ENCODE assay signal across 14 mouse cellular contexts in genomic region chr12:25125239-25125776, GRCm38 (mm10). TPM values are rescaled to one million over a fixed set of nuclear protein-coding genes. Genes with fewer than 3 reads are reported as not detected.
A peak's percentile ranks its signal among the peaks of the same experiment; 100 is the strongest.
DNase-seq lines count a peak whose midpoint lies in the region; ATAC-seq lines count a peak whose summit lies in the region.
"Had no signal": no experiment of that assay in that cellular context is flagged by ENCODE, and none has a peak within 500 bp of the region (broad histone marks: within the 10 kb centered on the region; RNA-seq: fewer than 3 reads in every experiment).

No protein-coding gene starts in this region.

- H3K4me3 ChIP-seq in heart, embryonic 10.5 days, result no peak overlapping the region
- no peak overlapping the region for H3K4me3 ChIP-seq in forebrain, embryonic 11.5 days (ENCODE audit: low read depth, low read length)
- H3K4me3 ChIP-seq in limb, embryonic 13.5 days, result no peak overlapping the region
- no peak overlapping the region for H3K4me3 ChIP-seq in neural tube, embryonic 13.5 days
- H3K4me3 ChIP-seq: heart, embryonic 12.5 days; lung, embryonic 15.5 days; myocyte had no signal

- ATAC-seq in forebrain, embryonic 11.5 days (replicated peaks; ENCODE audit: low FRiP score), result 0 out of 2 replicates have a peak, but pooled peaks have one; percentile 1
- no peak for ATAC-seq in limb, embryonic 13.5 days (ENCODE audit: low FRiP score, low read depth)
- ATAC-seq in neural tube, embryonic 13.5 days (ENCODE audit: low read depth), result no peak
- ATAC-seq in megakaryocyte progenitor cell, adult 5-6 weeks (replicated peaks; ENCODE audit: poor library complexity), result no peak

- H3K4me1 ChIP-seq in heart, embryonic 10.5 days, result peaks cover 55% of the 10 kb centered on the region
- H3K4me1 ChIP-seq in forebrain, embryonic 11.5 days (replicated peaks; ENCODE audit: control insufficient read depth, insufficient read depth, low read length), result peaks cover 27% of the 10 kb centered on the region
- H3K4me1 ChIP-seq in limb, embryonic 13.5 days, result peaks cover 65% of the 10 kb centered on the region
- H3K4me1 ChIP-seq in neural tube, embryonic 13.5 days (replicated peaks), result peaks cover 46% of the 10 kb centered on the region

- H3K4me2 ChIP-seq in forebrain, embryonic 11.5 days (ENCODE audit: low read depth, low read length, severe bottlenecking), result peak overlapping the region; percentile 19; the same call in 1 of the 2 replicates
- 0 out of 2 replicates have a peak overlapping the region, but pooled peaks have one; percentile 1 for H3K4me2 ChIP-seq in limb, embryonic 13.5 days (replicated peaks)
- H3K4me2 ChIP-seq in neural tube, embryonic 13.5 days, result no peak overlapping the region
- H3K4me2 ChIP-seq: lung, embryonic 15.5 days had no signal

- DNase-seq in heart, embryonic 10.5 days (ENCODE audit: low spot score), result no peak
- no peak for DNase-seq in heart, adult 11 months
- peak; percentile 63 for DNase-seq in forebrain, embryonic 11.5 days (ENCODE audit: low spot score)
- DNase-seq in frontal cortex, postnatal 10 days (ENCODE audit: low spot score in 2 of 2), result no peak
- no peak for DNase-seq in cerebellum, adult 18-20 months
- DNase-seq: adrenal gland, adult 2 months; right cerebral cortex, adult 18-20 months had no signal

- 43% methylated on average over 16 of the region's 16 CpGs for WGBS in heart, embryonic 10.5 days
- WGBS in forebrain, embryonic 11.5 days, result 2% methylated on average over 16 of the region's 16 CpGs
- 32% methylated on average over 16 of the region's 16 CpGs for WGBS in limb, embryonic 13.5 days
- WGBS in neural tube, embryonic 13.5 days, result 15% methylated on average over 16 of the region's 16 CpGs

- peak overlapping the region; percentile 47 for H3K27ac ChIP-seq in heart, embryonic 10.5 days
- H3K27ac ChIP-seq in forebrain, embryonic 11.5 days (ENCODE audit: low read depth, low read length), result peak overlapping the region; percentile 88
- H3K27ac ChIP-seq in limb, embryonic 13.5 days, result no peak overlapping the region; the same call in 1 of the 2 replicates
- H3K27ac ChIP-seq in neural tube, embryonic 13.5 days (replicated peaks), result peak overlapping the region; percentile 78
- H3K27ac ChIP-seq: lung, embryonic 15.5 days had no signal

- H3K27me3 ChIP-seq in heart, embryonic 10.5 days (ENCODE audit: insufficient read depth, poor library complexity, severe bottlenecking), result 0 out of 2 replicates have a peak, but pooled peaks cover 4% of the 10 kb centered on the region
- no peaks in the 10 kb centered on the region for H3K27me3 ChIP-seq in forebrain, embryonic 11.5 days (ENCODE audit: control insufficient read depth, insufficient read depth, low read length)
- H3K27me3 ChIP-seq in limb, embryonic 13.5 days, result no peaks in the 10 kb centered on the region
- 0 out of 2 replicates have a peak, but pooled peaks cover 4% of the 10 kb centered on the region for H3K27me3 ChIP-seq in neural tube, embryonic 13.5 days
- H3K27me3 ChIP-seq: heart, embryonic 12.5 days; lung, embryonic 15.5 days had no signal

- peaks cover 2% of the 10 kb centered on the region; the same call in 1 of the 2 replicates for H3K36me3 ChIP-seq in heart, embryonic 10.5 days
- no peaks in the 10 kb centered on the region for H3K36me3 ChIP-seq in forebrain, embryonic 11.5 days (ENCODE audit: control insufficient read depth, insufficient read depth, low read length)
- H3K36me3 ChIP-seq in limb, embryonic 13.5 days, result no peaks in the 10 kb centered on the region
- no peaks in the 10 kb centered on the region for H3K36me3 ChIP-seq in neural tube, embryonic 13.5 days
- H3K36me3 ChIP-seq: G1E; heart, embryonic 12.5 days; lung, embryonic 15.5 days had no signal

- peak overlapping the region; percentile 47 for H3K9ac ChIP-seq in forebrain, embryonic 11.5 days (ENCODE audit: low read length)
- no peak overlapping the region for H3K9ac ChIP-seq in limb, embryonic 13.5 days
- H3K9ac ChIP-seq in neural tube, embryonic 13.5 days, result no peak overlapping the region
- H3K9ac ChIP-seq: heart, embryonic 12.5 days; lung, embryonic 15.5 days had no signal

- no peaks in the 10 kb centered on the region for H3K9me3 ChIP-seq in heart, embryonic 10.5 days
- H3K9me3 ChIP-seq in forebrain, embryonic 11.5 days (ENCODE audit: control insufficient read depth, low read length), result no peaks in the 10 kb centered on the region
- no peaks in the 10 kb centered on the region for H3K9me3 ChIP-seq in limb, embryonic 13.5 days
- H3K9me3 ChIP-seq in neural tube, embryonic 13.5 days, result no peaks in the 10 kb centered on the region
- H3K9me3 ChIP-seq: heart, embryonic 12.5 days; lung, embryonic 15.5 days had no signal

RNA-seq across cellular contexts. Expression of gene Id2, which starts 28.4 kb away (rescaled TPM):
- polyA plus RNA-seq in heart, embryonic 10.5 days (2016; fragmentation: Nextera tagmentation; extraction: Ambion mirVana), result 390 and 444 TPM in 2 replicates
- 188 and 198 TPM in 2 replicates for polyA plus RNA-seq in forebrain, embryonic 11.5 days (2014; fragmentation: Nextera tagmentation; extraction: Ambion mirVana)
- polyA plus RNA-seq in limb, embryonic 13.5 days (2015; fragmentation: Nextera tagmentation; extraction: Ambion mirVana), result 388 and 402 TPM in 2 replicates
- 254 and 258 TPM in 2 replicates for polyA plus RNA-seq in neural tube, embryonic 13.5 days (2015; fragmentation: Nextera tagmentation; extraction: Ambion mirVana)
- 21.8 and 32.4 TPM in 2 replicates for total RNA-seq in megakaryocyte progenitor cell, adult 5-6 weeks (2015)
- 8.3 and 15.5 TPM in 2 replicates for total RNA-seq in megakaryocyte progenitor cell, adult 5-6 weeks (2017)
- polyA plus RNA-seq: G1E had no signal
